Mouse (Mus musculus): ENCODE data around the gene Foxn3. TPM values are rescaled to one million over a fixed set of nuclear protein-coding genes. Genes with fewer than 3 reads are reported as not detected.

The Foxn3 gene
- polyA plus RNA-seq, 1 experiment from 2014 or later: 111 TPM

DNA sequence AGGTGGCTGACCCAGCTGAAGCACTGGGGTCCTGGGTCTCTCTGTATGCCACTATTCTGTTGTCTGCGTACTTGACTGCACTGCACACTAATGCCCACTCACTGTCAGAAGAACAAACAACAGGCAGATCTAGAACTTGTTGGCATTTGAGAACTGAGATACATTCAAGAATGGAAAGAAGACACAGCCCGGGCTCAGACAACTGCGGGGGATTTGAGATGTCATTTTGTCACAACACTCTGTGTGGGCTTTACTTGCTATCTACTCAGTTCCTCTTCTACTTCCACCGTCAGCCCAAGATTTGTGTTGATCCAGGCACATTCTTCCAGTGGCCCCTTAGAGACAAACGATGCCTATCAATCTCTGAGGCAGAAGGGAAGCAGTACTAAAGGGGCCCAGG, 248.6 kb downstream of the Foxn3 start:
- Histone ChIP-seq H3K9me3 (no peaks in the 10 kb centered on the region), H3K4me1 (peaks cover 15% of the 10 kb centered on the region), H3K9ac (no peak overlapping the region), H3K4me2 (no peak overlapping the region), H3K36me3 (peaks cover 15% of the 10 kb centered on the region; the same call in 1 of the 2 replicates), H3K4me3 (no peak overlapping the region), H3K27ac (no peak overlapping the region), H3K27me3 (no peaks in the 10 kb centered on the region)
- WGBS: 90% methylated on average over 5 of the region's 5 CpGs
- no peak for ATAC-seq (ENCODE audit: insufficient number of reproducible peaks, insufficient read depth, low FRiP score, low TSS enrichment, low read depth)

- Histone ChIP-seq H3K27ac (no peak overlapping the region), H3K9me3 (no peaks in the 10 kb centered on the region), H3K4me2 (no peak overlapping the region), H3K36me3 (peaks cover 2% of the 10 kb centered on the region; the same call in 1 of the 2 replicates), H3K9ac (no peak overlapping the region), H3K4me1 (peaks cover 38% of the 10 kb centered on the region), H3K27me3 (no peaks in the 10 kb centered on the region), H3K4me3 (no peak overlapping the region)
- 48% methylated on average over 3 of the region's 3 CpGs for WGBS
- no peak for ATAC-seq (ENCODE audit: insufficient number of reproducible peaks, insufficient read depth, low FRiP score, low TSS enrichment, low read depth)
Observed at GRCm38 (mm10) chr12:99311303-99311702, 252.1 kb downstream of the Foxn3 start.

DNA sequence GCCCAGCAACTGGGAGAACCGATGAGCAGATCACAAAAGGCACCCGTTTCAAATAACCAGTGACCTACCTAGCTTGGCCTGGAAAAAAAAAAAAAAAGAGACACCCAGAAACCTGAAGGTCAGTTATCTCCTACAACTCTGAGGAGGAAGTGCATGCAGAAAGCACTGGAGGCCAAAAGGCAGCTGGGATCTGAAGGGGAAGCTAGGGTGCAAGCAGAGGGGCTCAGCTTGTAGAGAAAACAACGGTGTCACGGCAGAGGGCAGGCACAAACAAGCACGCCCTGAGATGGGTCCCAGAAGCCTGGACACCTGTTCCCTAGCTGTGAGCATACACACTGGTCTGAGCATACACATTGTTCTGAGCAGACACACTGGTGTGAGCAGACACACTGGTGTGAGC, 253.4 kb downstream of the Foxn3 start:
- Histone ChIP-seq H3K4me1 (peaks cover 51% of the 10 kb centered on the region), H3K4me3 (no peak overlapping the region), H3K27ac (no peak overlapping the region), H3K9ac (no peak overlapping the region), H3K9me3 (no peaks in the 10 kb centered on the region), H3K36me3 (no peaks in the 10 kb centered on the region), H3K4me2 (no peak overlapping the region), H3K27me3 (no peaks in the 10 kb centered on the region)
- no peak for ATAC-seq (ENCODE audit: insufficient number of reproducible peaks, insufficient read depth, low FRiP score, low TSS enrichment, low read depth)
- WGBS: 82% methylated on average over 5 of the region's 5 CpGs

GRCm38 (mm10) chr12:99308541-99309089, 254.8 kb downstream of the Foxn3 start:
- Histone ChIP-seq H3K4me3 (no peak overlapping the region), H3K9me3 (no peaks in the 10 kb centered on the region), H3K9ac (0 out of 2 replicates have a peak overlapping the region, but pooled peaks have one; percentile 1), H3K27ac (peak overlapping the region; percentile 72), H3K27me3 (no peaks in the 10 kb centered on the region), H3K4me1 (peaks cover 64% of the 10 kb centered on the region), H3K36me3 (no peaks in the 10 kb centered on the region), H3K4me2 (peak overlapping the region; percentile 42)
- ATAC-seq (ENCODE audit: insufficient number of reproducible peaks, insufficient read depth, low FRiP score, low TSS enrichment, low read depth): peak; percentile 69
- WGBS: 6% methylated on average over 11 of the region's 11 CpGs

- no peaks in the 10 kb centered on the region for H3K27me3 ChIP-seq
- no peaks in the 10 kb centered on the region for H3K9me3 ChIP-seq
- 0 out of 2 replicates have a peak overlapping the region, but pooled peaks have one; percentile 11 for H3K27ac ChIP-seq
- 52% methylated on average over 6 of the region's 6 CpGs for WGBS
- no peak for ATAC-seq (ENCODE audit: insufficient number of reproducible peaks, insufficient read depth, low FRiP score, low TSS enrichment, low read depth)
- no peak overlapping the region for H3K9ac ChIP-seq
- H3K36me3 ChIP-seq: no peaks in the 10 kb centered on the region
- peak overlapping the region; percentile 27 for H3K4me2 ChIP-seq
- no peak overlapping the region for H3K4me3 ChIP-seq
- peaks cover 69% of the 10 kb centered on the region for H3K4me1 ChIP-seq
Observed at GRCm38 (mm10) chr12:99306536-99307204, 256.7 kb downstream of the Foxn3 start.

GRCm38 (mm10) chr12:99305784-99306535, 257.4 kb downstream of the Foxn3 start:
- Histone ChIP-seq H3K27me3 (no peaks in the 10 kb centered on the region), H3K27ac (peak overlapping the region; percentile 11; the same call in 1 of the 2 replicates), H3K4me3 (no peak overlapping the region), H3K9me3 (no peaks in the 10 kb centered on the region), H3K36me3 (no peaks in the 10 kb centered on the region), H3K4me1 (peaks cover 65% of the 10 kb centered on the region), H3K9ac (no peak overlapping the region), H3K4me2 (peak overlapping the region; percentile 27)
- WGBS: 48% methylated on average over 14 of the region's 14 CpGs
- ATAC-seq (ENCODE audit: insufficient number of reproducible peaks, insufficient read depth, low FRiP score, low TSS enrichment, low read depth): no peak

DNA sequence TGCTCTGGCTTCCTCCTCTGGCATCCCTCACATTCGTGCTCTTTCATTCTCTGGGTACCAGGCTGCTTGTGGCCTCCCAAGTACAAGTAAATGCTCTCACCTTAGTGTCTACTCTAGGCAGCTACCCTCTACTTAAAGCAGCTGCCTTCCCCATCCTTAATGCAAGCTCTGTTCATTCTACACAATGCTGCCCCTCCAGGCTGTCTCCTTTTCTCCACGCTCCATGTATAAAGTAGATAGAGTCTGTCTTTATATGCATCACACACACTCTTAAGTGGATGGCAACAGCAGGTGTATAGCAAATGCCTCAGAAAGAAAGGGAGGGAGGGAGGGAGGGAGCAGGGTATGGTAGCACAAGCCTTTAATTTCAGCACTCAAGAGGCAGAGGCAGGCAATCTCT, 258.1 kb downstream of the Foxn3 start:
- no peak overlapping the region for H3K4me3 ChIP-seq
- 0 out of 2 replicates have a peak overlapping the region, but pooled peaks have one; percentile 7 for H3K27ac ChIP-seq
- no peaks in the 10 kb centered on the region for H3K9me3 ChIP-seq
- H3K36me3 ChIP-seq: no peaks in the 10 kb centered on the region
- no peak for ATAC-seq (ENCODE audit: insufficient number of reproducible peaks, insufficient read depth, low FRiP score, low TSS enrichment, low read depth)
- peaks cover 59% of the 10 kb centered on the region for H3K4me1 ChIP-seq
- H3K9ac ChIP-seq: no peak overlapping the region
- WGBS: 63% methylated on average over 2 of the region's 2 CpGs
- H3K27me3 ChIP-seq: no peaks in the 10 kb centered on the region
- H3K4me2 ChIP-seq: no peak overlapping the region

GRCm38 (mm10) chr12:99304056-99304455, 259.3 kb downstream of the Foxn3 start:
- ATAC-seq (ENCODE audit: insufficient number of reproducible peaks, insufficient read depth, low FRiP score, low TSS enrichment, low read depth): no peak
- Histone ChIP-seq H3K4me3 (no peak overlapping the region), H3K4me1 (peaks cover 50% of the 10 kb centered on the region), H3K36me3 (no peaks in the 10 kb centered on the region), H3K9me3 (no peaks in the 10 kb centered on the region), H3K27me3 (no peaks in the 10 kb centered on the region), H3K9ac (peak overlapping the region; percentile 12; the same call in 1 of the 2 replicates), H3K27ac (peak overlapping the region; percentile 64), H3K4me2 (peak overlapping the region; percentile 9; the same call in 1 of the 2 replicates)
- 20% methylated on average over 5 of the region's 5 CpGs for WGBS

DNA sequence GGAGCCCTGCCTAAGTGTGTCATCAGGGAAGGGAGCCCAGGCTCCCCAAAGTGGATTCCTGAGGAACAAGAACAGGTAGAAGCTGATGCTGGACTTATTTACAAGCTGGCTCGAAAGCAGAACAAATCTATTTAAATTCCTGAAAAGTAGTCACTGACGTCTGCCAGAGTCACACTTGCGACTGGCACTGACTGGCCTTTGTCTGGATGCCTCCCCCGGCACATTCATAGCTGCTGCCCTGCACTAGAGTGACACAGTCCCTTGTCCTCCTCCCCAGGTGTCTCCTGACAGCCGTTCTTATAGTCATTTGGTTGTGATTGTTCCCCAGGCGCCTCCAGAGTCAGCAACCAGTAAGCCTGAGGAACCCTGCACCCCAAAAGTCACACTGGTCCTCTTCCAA, 259.8 kb downstream of the Foxn3 start:
- H3K27ac ChIP-seq: peak overlapping the region; percentile 64
- H3K9ac ChIP-seq: peak overlapping the region; percentile 12; the same call in 1 of the 2 replicates
- H3K4me1 ChIP-seq: peaks cover 50% of the 10 kb centered on the region
- no peak overlapping the region for H3K4me3 ChIP-seq
- H3K36me3 ChIP-seq: no peaks in the 10 kb centered on the region
- 38% methylated on average over 6 of the region's 6 CpGs for WGBS
- peak overlapping the region; percentile 9; the same call in 1 of the 2 replicates for H3K4me2 ChIP-seq
- no peaks in the 10 kb centered on the region for H3K9me3 ChIP-seq
- no peaks in the 10 kb centered on the region for H3K27me3 ChIP-seq
- no peak for ATAC-seq (ENCODE audit: insufficient number of reproducible peaks, insufficient read depth, low FRiP score, low TSS enrichment, low read depth)

DNA sequence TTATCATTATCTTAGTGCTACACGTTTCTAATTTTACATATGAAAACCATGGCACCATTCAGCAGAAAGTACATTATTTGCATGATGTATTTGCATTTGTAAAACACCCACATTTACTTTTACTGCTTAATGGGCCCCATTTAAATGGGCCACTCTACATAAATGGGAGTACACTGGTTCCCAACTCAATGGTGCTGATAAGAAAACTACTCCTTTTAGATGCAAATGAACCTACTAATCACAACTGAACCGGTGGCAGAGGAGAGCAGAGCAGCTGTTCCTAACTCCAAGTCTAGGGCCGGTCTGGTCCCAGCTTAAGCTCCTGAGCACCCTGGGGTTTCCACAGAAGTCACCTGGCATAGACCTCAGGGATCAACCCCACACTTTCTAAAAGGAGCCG, 263.5 kb downstream of the Foxn3 start:
- ATAC-seq (ENCODE audit: insufficient number of reproducible peaks, insufficient read depth, low FRiP score, low TSS enrichment, low read depth): no peak
- H3K27me3 ChIP-seq: no peaks in the 10 kb centered on the region
- H3K4me3 ChIP-seq: no peak overlapping the region
- no peaks in the 10 kb centered on the region for H3K36me3 ChIP-seq
- peaks cover 46% of the 10 kb centered on the region for H3K4me1 ChIP-seq
- no peaks in the 10 kb centered on the region for H3K9me3 ChIP-seq
- H3K27ac ChIP-seq: no peak overlapping the region
- H3K4me2 ChIP-seq: no peak overlapping the region
- 34% methylated on average over 4 of the region's 4 CpGs for WGBS
- no peak overlapping the region for H3K9ac ChIP-seq

GRCm38 (mm10) chr12:99298851-99299600, 264.4 kb downstream of the Foxn3 start:
- no peaks in the 10 kb centered on the region for H3K36me3 ChIP-seq
- H3K27me3 ChIP-seq: no peaks in the 10 kb centered on the region
- peaks cover 45% of the 10 kb centered on the region for H3K4me1 ChIP-seq
- no peaks in the 10 kb centered on the region for H3K9me3 ChIP-seq
- ATAC-seq (ENCODE audit: insufficient number of reproducible peaks, insufficient read depth, low FRiP score, low TSS enrichment, low read depth): no peak
- no peak overlapping the region for H3K27ac ChIP-seq
- H3K4me2 ChIP-seq: no peak overlapping the region
- 38% methylated on average over 12 of the region's 12 CpGs for WGBS
- H3K9ac ChIP-seq: no peak overlapping the region
- H3K4me3 ChIP-seq: no peak overlapping the region
